Mouse (Mus musculus) gonadal fat pad, adult 2 months (tissue): Measurements from ENCODE around the gene Magi1. TPM values are rescaled to one million over a fixed set of nuclear protein-coding genes. Genes with fewer than 3 reads are reported as not detected.
"Not testable (repeated sequence)": the region's sequence is repeated elsewhere in the genome, so short reads cannot be mapped to it uniquely, and the experiment has no call there.

Source experiments
- DNase-seq: peaks from one replicate; pipeline ENCODE4 v3.0.0-alpha.2; 2012; ENCODE audit warnings: low read depth
- polyA plus RNA-seq: library from polyadenylated mRNA; depleted of rRNA; stranded (reverse); fragments of >200 nt; gene quantifications from 2 replicates; pipeline ENCODE4 v1.2.3, GENCODE M21; 2012

Gene Magi1
- polyA plus RNA-seq, 1 experiment, result 6.0 TPM

DNA sequence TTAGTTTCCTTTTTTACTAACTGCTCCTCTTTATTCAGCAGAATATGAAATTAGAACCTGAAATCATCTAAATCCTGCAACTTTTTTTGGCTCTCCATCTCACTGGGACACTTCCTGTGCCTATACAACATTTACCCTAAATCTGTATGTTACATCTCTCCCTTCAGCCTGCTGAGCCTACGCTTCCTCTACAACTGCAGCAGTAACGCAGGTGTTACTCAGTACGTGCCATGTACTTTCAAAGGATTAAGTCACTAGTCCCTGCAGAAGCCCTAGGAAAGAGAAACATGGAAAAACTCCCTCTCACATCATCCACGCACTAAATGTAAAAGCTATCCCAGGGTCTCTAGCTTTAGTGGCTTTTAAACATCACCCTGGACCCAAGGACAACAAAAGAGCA lies 220.2 kb downstream of the Magi1 start:
- DNase-seq, result no peak

- no peak for DNase-seq
Measured at GRCm38 (mm10) chr6:94061424-94061980, 222.2 kb downstream of the Magi1 start.

DNA sequence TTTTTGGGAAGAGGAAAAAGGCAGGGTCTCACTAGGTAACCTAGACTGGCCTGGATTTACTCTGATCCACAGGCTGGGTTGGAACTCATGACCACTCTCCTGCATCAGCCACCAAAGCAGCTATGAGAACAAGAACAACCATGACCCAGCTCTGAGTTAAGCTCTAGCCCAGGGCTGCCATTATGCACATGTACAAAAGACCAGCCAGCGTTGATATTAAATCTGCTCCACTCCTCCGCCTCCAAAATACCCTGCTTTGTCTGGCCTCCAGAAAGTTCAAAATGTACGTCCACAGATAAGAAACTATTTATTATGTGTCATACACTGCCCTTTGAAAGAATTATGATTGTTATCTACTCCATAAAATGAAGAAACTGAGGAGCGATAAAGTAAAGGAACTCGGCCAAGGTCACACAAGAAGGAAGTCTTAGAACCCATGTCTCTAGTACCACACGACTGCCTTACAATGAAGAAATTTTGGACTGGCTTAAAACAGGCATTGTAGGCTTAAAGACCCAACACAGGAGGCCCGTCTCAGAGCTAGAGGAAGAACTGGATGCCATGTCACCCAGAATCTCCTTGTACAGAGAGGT lies 223.0 kb downstream of the Magi1 start:
- DNase-seq, result no peak

GRCm38 (mm10) chr6:94059090-94059489 lies 224.6 kb downstream of the Magi1 start:
- DNase-seq, result no peak

DNA sequence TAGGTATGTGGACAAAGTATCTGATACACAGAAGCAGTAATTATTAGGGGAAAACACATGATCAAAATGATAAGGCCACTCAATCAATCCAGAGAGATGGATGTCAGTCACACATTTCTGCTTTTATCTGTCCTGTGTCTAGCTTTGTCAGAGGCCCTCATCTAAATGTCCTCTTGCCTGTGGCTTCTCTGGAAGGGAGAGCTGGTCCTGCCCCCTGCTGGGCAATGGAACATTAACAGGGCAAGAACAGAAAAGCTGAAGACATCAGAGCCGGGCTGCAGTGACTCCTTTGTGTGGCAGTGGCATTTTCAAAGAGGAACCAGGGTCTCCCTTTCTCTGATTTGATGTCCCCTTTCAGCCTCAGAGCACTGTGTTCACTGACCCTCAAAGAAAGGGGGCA lies 229.8 kb downstream of the Magi1 start:
- DNase-seq, result no peak

GRCm38 (mm10) chr6:94045180-94045579 lies 238.5 kb downstream of the Magi1 start:
- no peak for DNase-seq

GRCm38 (mm10) chr6:94043461-94043860 lies 240.3 kb downstream of the Magi1 start:
- DNase-seq, result no peak

- DNase-seq, result no peak
Measured at GRCm38 (mm10) chr6:94040093-94040492, 243.6 kb downstream of the Magi1 start.

DNA sequence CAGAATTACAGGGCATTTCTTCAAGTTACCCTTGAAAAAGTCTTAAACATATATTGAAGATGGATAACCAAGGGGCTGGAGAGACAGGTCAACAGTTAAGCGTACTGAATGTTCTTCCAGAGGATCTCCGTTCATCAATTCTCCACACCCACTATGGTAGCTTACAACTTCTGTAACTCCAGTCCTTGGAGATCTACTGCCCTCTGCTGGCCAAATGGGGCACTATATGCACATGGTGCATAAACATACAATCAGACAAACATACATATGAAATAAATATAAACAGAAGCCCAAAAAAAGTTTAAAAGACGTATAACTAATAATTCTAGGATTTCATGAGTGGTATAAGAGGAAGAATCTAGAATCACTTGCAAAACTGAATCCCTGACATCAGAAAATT lies 244.8 kb downstream of the Magi1 start:
- no peak for DNase-seq

DNA sequence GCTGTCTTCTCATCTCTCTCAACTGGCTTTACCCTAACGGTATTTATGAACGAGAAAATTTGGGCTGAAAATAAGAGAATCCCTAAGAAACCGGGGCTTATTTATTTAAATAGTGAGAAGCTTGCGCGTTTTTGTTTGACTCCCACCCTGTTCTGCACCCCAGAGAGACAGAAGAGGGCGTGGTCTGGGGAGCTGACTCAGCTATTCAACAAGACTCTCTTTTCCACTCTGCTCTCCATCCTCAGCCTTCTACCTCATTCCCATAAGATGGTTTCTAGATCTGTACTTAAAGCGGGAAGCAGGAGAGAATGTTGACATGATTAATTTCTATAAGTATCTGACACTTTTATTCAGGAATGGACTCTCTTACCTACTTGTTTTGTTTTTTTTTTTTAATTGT lies 247.2 kb downstream of the Magi1 start:
- no peak for DNase-seq

DNA sequence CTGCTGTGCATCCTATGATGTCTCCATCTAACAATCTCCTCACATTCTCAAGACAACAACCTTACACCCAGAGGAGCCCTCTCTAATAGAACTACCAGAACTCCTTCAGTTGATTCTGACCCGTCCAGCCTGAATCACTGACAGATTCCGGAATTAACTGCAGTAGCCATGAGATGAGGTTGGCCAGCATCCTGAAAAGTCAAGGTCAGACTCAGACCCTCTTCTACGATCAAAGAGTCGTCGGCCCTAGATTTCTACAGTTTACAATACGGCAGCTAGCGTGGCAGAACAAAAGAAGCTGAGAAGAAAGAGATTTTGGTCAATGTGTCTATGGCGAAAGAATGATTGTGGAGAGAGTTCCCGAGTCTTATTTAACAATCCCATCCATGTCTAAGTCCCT lies 257.4 kb downstream of the Magi1 start:
- DNase-seq, result no peak

- no peak for DNase-seq
Measured at GRCm38 (mm10) chr6:94022437-94022836, 261.3 kb downstream of the Magi1 start.

DNA sequence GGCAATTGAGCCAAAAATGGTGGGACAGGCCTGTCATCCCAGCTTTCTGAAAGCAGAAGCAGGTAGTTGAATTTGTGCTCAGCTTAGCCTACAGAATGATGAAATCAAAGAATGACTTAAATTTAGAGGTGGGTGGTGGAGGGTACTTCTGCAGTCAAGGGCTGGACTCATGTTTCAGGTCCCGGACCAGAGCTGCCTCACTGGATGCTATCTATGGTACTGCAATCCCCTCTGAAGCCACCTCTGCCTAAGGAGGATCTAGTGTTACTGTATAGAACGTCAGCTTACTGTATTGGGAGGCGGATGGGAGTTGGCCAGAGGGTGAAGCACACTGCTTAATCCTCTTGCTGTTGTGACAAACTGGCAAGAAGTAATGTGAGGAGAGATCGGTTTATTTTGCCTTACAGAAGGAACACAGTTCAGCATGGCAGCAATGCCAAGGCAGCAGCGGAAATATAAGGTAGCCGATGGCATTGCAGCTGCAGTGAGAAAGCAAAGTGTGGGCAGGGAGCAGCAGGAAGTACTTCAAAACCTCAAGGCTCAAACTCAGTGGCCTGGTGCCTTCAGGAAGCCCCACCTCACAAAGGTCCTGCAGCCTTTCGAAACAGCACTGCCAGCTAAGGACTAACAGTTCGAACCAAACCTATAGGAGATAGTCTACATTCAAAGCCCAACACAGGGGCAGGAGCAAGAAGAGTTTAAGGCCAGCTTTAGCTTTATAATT lies 262.3 kb downstream of the Magi1 start:
- no peak for DNase-seq

DNA sequence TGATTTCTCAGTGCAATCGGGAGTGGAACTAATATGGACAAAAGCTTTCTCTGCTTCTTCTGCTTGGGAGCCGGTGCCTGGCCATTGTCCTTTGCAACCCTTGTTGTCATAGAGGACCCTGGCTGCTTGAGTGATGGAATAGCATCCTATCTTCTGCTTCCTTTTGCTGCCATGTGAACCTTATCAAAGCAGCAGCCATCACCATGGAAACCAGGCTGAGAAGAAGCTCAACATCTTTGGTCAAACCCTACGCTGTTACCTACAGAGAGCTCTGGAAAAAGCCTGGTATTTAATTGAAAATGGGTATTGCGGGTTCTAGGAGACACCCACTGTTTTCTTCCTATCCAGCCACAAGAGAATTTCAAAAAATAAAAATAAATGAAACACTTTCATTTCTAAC lies 263.2 kb downstream of the Magi1 start:
- DNase-seq, result no peak

- no peak for DNase-seq
Measured at GRCm38 (mm10) chr6:94019935-94020334, 263.8 kb downstream of the Magi1 start.

- no peak for DNase-seq
Measured at GRCm38 (mm10) chr6:94013761-94014160, 270.0 kb downstream of the Magi1 start.

GRCm38 (mm10) chr6:94011947-94012346 lies 271.8 kb downstream of the Magi1 start:
- DNase-seq, result no peak

DNA sequence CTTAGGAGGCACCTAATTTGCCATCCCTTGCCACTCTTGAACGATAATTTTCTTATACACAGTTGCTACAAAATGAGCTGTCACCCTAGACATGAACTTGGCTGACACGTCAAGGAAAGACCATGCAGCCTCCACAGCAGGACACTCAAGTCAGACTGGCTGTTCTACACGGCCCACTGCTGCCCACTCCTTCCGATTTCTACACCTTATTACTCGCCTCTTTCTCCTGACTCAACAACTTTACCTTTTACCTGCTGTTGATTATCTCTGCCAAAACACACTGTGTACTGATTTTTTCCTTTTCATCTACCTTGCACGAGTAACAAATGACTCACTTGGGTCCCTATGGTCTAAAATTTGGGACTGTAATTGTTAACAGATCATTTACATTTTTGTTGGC lies 272.2 kb downstream of the Magi1 start:
- peak; percentile 55 for DNase-seq

DNA sequence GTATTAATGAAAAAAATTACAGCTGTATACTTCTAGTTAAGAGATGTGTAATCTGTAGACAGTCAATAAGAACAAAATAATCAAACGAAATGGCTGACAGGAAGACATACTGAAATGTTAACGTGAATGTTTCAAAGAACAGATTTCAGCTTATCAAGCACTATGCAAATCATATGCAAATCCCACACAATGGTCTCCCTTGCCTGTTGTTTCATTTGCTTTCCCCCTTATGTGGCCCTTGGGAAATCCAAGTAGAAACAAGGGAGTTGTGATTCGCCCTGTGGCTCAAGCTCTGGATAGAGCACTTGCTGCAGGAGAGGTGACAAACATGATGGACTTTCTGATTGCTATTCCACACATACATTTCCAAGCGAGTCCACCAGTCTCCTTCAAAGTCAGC lies 275.1 kb downstream of the Magi1 start:
- no peak for DNase-seq

GRCm38 (mm10) chr6:94003586-94003985 lies 280.1 kb downstream of the Magi1 start:
- DNase-seq, result not testable (repeated sequence)

DNA sequence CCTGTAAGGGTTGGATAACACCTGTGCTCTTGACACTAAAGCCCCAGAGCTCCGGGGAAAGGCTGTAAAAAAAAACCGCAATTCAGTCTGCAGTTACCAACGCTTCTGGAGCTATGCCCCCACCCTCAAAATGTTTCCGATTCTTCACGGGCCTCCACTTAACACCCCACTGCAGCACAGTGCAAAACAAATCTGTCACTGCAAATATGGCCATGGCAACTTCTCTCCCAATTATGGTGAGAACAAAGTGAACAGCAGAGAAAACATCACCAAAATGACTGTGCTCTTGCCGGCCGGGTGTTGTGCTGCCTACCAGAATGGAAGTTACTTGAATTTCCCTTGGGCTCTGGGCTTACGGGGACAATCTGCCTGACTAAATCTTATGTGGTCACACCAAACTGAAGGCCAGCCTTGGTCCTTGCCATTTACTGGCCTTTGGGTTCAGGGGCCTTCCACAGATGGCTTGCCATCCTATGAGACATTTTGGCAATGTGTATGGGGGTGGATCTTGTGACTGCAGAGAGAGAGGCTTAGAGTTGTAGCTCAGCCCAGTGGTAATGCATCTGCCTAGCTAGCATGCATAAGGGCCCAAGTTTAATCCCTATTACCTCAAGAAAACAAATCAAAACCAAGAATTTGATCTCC lies 286.8 kb downstream of the Magi1 start:
- DNase-seq, result no peak

DNA sequence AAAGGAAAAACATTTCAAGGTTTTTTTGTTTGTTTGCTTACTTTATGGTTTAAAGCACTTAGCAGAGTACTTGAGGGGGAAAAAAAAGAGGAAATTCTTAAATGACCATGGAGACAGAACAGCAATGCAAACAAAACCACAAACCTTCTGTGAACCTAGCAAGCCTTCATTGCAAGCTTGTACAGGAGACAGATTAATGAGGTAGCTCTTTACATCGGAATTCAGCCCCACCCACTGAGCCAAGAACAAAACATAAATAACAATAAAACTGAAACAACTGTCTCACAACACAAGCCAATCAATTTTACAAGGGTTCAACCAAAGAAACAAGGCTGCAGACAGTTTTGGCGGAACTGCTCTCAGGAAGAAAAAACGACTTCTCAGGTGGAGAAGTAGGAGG lies 296.2 kb downstream of the Magi1 start:
- no peak for DNase-seq

- no peak for DNase-seq
Measured at GRCm38 (mm10) chr6:93985111-93985510, 298.6 kb downstream of the Magi1 start.
